Mouse (Mus musculus): ENCODE data around the gene Atad2b.

Gene Atad2b

GRCm38 (mm10) chr12:5070131-5070530 is 153.0 kb downstream of the Atad2b start:
- DNase-seq (ENCODE audit: extremely low read depth, insufficient read length, low spot score): no peak

- no peak for DNase-seq (ENCODE audit: extremely low read depth, insufficient read length, low spot score)
Observed at GRCm38 (mm10) chr12:5073191-5073590, 156.0 kb downstream of the Atad2b start.

GRCm38 (mm10) chr12:5081480-5081879 is 164.3 kb downstream of the Atad2b start:
- no peak for DNase-seq (ENCODE audit: extremely low read depth, insufficient read length, low spot score)

GRCm38 (mm10) chr12:5084714-5085113 is 167.6 kb downstream of the Atad2b start:
- DNase-seq (ENCODE audit: extremely low read depth, insufficient read length, low spot score): no peak

- no peak for DNase-seq (ENCODE audit: extremely low read depth, insufficient read length, low spot score)
Observed at GRCm38 (mm10) chr12:5087787-5088519, 170.8 kb downstream of the Atad2b start.

GRCm38 (mm10) chr12:5088639-5089038 is 171.5 kb downstream of the Atad2b start:
- DNase-seq (ENCODE audit: extremely low read depth, insufficient read length, low spot score): no peak

All from 3134 (cell line).